Comparison of ENCODE assay signal across 17 mouse cellular contexts in genomic region chr5:115375436-115375835, GRCm38 (mm10). TPM values are rescaled to one million over a fixed set of nuclear protein-coding genes. Genes with fewer than 3 reads are reported as not detected.
DNase-seq lines count a peak whose midpoint lies in the region; ATAC-seq and TF ChIP-seq lines count a peak whose summit lies in the region.
"Had no signal": no experiment of that assay in that cellular context is flagged by ENCODE, and none has a peak within 500 bp of the region (broad histone marks: within the 10 kb centered on the region; RNA-seq: fewer than 3 reads in every experiment).

No protein-coding gene starts in this region.

- no peaks in the 10 kb centered on the region for H3K4me1 ChIP-seq in MEL (ENCODE audit: control insufficient read depth in 1 of 2, insufficient read depth in 2 of 2, low read length in 2 of 2)
- H3K4me1 ChIP-seq: liver, embryonic 15.5 days had no signal

- no peaks in the 10 kb centered on the region for H3K9me3 ChIP-seq in MEL (replicated peaks; ENCODE audit: insufficient read depth, low read length)
- H3K9me3 ChIP-seq: embryonic facial prominence, embryonic 12.5 days; heart, embryonic 13.5 days; hindbrain, embryonic 12.5 days; limb, embryonic 10.5 days; liver, embryonic 15.5 days had no signal

- peak; percentile 47 for TF ChIP-seq CTCF in layer of hippocampus, adult 2 months (conservative IDR thresholded peaks at IDR 0.05)
- TF ChIP-seq CTCF in MEL (IDR thresholded peaks at IDR 0.05 in 2 of 3, conservative IDR thresholded peaks at IDR 0.05 in 1 of 3; ENCODE audit: control insufficient read depth in 1 of 3, insufficient read depth in 1 of 3, low read depth in 2 of 3, low read length in 3 of 3, poor library complexity in 1 of 3, severe bottlenecking in 1 of 3) = peak in 2 of 3 experiments; percentile 44 to 47; a peak in 5 of 6 replicates

- no peaks in the 10 kb centered on the region for H3K79me2 ChIP-seq in MEL (ENCODE audit: control insufficient read depth, insufficient read depth, low read length, poor library complexity)

- H3K27me3 ChIP-seq in MEL (ENCODE audit: control insufficient read depth in 1 of 2, insufficient read depth in 2 of 2, low read length in 2 of 2) = no peaks in the 10 kb centered on the region
- H3K27me3 ChIP-seq: embryonic facial prominence, embryonic 12.5 days; hindbrain, embryonic 12.5 days had no signal

- no peak overlapping the region for H3K27ac ChIP-seq in layer of hippocampus, adult 2 months
- H3K27ac ChIP-seq in MEL (ENCODE audit: control insufficient read depth, low read depth, low read length) = no peak overlapping the region
- H3K27ac ChIP-seq: embryonic facial prominence, embryonic 12.5 days; heart, embryonic 13.5 days; hindbrain, embryonic 12.5 days; limb, embryonic 10.5 days; liver, embryonic 15.5 days had no signal

- no peak overlapping the region for H3K4me3 ChIP-seq in layer of hippocampus, adult 2 months
- no peak overlapping the region for H3K4me3 ChIP-seq in MEL (ENCODE audit: control insufficient read depth in 1 of 2, insufficient read depth in 1 of 2, low read depth in 2 of 2, low read length in 2 of 2)
- H3K4me3 ChIP-seq: embryonic facial prominence, embryonic 12.5 days; heart, embryonic 13.5 days; hindbrain, embryonic 12.5 days; limb, embryonic 10.5 days; liver, embryonic 15.5 days; myocyte had no signal

- no peak for TF ChIP-seq POLR2A in MEL (IDR thresholded peaks at IDR 0.05; ENCODE audit: control insufficient read depth in 1 of 2, insufficient read depth in 1 of 2, low read depth in 1 of 2, low read length in 2 of 2, poor library complexity in 1 of 2)

- TF ChIP-seq RAD21 in MEL (IDR thresholded peaks at IDR 0.05; ENCODE audit: low read depth, low read length) = peak; percentile 22; the same call in 1 of the 2 replicates

- no peak for ATAC-seq in granulocyte monocyte progenitor cell, adult 5-6 weeks (replicated peaks; ENCODE audit: poor library complexity, severe bottlenecking)
- ATAC-seq in CD4-positive, CD25-positive, alpha-beta regulatory T cell, adult 4 months = no peak

- no peak for DNase-seq in layer of hippocampus, adult 2 months (ENCODE audit: low spot score in 2 of 2)
- DNase-seq in layer of hippocampus, postnatal 25 days (ENCODE audit: extremely low spot score in 1 of 2, low spot score in 1 of 2) = no peak
- DNase-seq in thymus, postnatal 4 days = peak; percentile 24
- no peak for DNase-seq in thymus, postnatal 0 days (ENCODE audit: low spot score)
- DNase-seq in MEL (ENCODE audit: low read depth, low spot score) = peak; percentile 57
- DNase-seq: cerebellum, adult 11 months; kidney, adult 8-10 months; retina, postnatal 1 day had no signal

- no peak overlapping the region for H3K9ac ChIP-seq in MEL (ENCODE audit: control insufficient read depth, low read depth, low read length, poor library complexity, severe bottlenecking)
- H3K9ac ChIP-seq: embryonic facial prominence, embryonic 12.5 days; heart, embryonic 13.5 days; hindbrain, embryonic 12.5 days; liver, embryonic 15.5 days had no signal

- no peaks in the 10 kb centered on the region for H3K36me3 ChIP-seq in MEL (ENCODE audit: control insufficient read depth in 1 of 2, insufficient read depth in 2 of 2, low read length in 2 of 2)
- H3K36me3 ChIP-seq: embryonic facial prominence, embryonic 12.5 days; heart, embryonic 13.5 days; hindbrain, embryonic 12.5 days; limb, embryonic 10.5 days; liver, embryonic 15.5 days had no signal

- no peak for TF ChIP-seq EP300 in MEL (IDR thresholded peaks at IDR 0.05; ENCODE audit: low read depth in 1 of 2, low read length in 2 of 2)

TF ChIP-seq in MEL, 35 proteins besides CTCF, POLR2A, EP300 and RAD21:
- TF ChIP-seq MAX (IDR thresholded peaks at IDR 0.05; ENCODE audit: low read length) = no peak
- TF ChIP-seq KAT2A (conservative IDR thresholded peaks at IDR 0.05; ENCODE audit: low read depth, low read length) = no peak
- peak; percentile 39 for TF ChIP-seq SMC3 (IDR thresholded peaks at IDR 0.05; ENCODE audit: low read depth, low read length)
- TF ChIP-seq ZMIZ1 (IDR thresholded peaks at IDR 0.05; ENCODE audit: low read depth, low read length) = no peak
- no peak for TF ChIP-seq ZNF384 (IDR thresholded peaks at IDR 0.05; ENCODE audit: low read depth, low read length)

RNA-seq across cellular contexts. Expression of gene Cox6a1, which starts 26.7 kb away (rescaled TPM):
- 100 to 1,000 TPM; 685 to 700 TPM for total RNA-seq in layer of hippocampus, adult 2 months (2021)
- 100 to 1,000 TPM; 814 to 862 TPM for total RNA-seq in layer of hippocampus, postnatal 25 days (2021)
- polyA plus RNA-seq in thymus, postnatal 0 days (2015; fragmentation: Nextera tagmentation; extraction: Ambion mirVana) = 1,056 and 1,106 TPM in 2 replicates
- 725 and 749 TPM in 2 replicates for total RNA-seq in MEL (2012; rRNA removed)
- 1,000 to 10,000 TPM in 1 of 2 experiments, 100 to 1,000 TPM in 1; 328 to 1,215 TPM for polyA plus RNA-seq in MEL (2012; ENCODE audit: insufficient read depth in 1 of 2, insufficient read length in 2 of 2, low read depth in 1 of 2, low replicate concordance in 2 of 2, missing spikeins in 1 of 2)
- total RNA-seq in granulocyte monocyte progenitor cell, adult 5-6 weeks (2014; fragmentation: Nextera tagmentation) = 446 and 566 TPM in 2 replicates
- 56.7 and 64.4 TPM in 2 replicates for total RNA-seq in granulocyte monocyte progenitor cell, adult 5-6 weeks (2017)
- 100 to 1,000 TPM; 486 to 529 TPM for polyA plus RNA-seq in CD4-positive, CD25-positive, alpha-beta regulatory T cell, adult 4 months (2017; shearing (Covaris generic))

RNA-seq across cellular contexts. Expression of gene Triap1, which starts 34.4 kb away (rescaled TPM):
- total RNA-seq in layer of hippocampus, adult 2 months (2021) = 10 to 100 TPM; 22.3 to 25.4 TPM
- 10 to 100 TPM; 22.9 to 28.6 TPM for total RNA-seq in layer of hippocampus, postnatal 25 days (2021)
- polyA plus RNA-seq in thymus, postnatal 0 days (2015; fragmentation: Nextera tagmentation; extraction: Ambion mirVana) = 64.6 and 65.2 TPM in 2 replicates
- 50.8 and 63.2 TPM in 2 replicates for total RNA-seq in MEL (2012; rRNA removed)
- 10 to 100 TPM in 1 of 2 experiments, not detected in 1; 59.2 TPM for polyA plus RNA-seq in MEL (2012; ENCODE audit: insufficient read depth in 1 of 2, insufficient read length in 2 of 2, low read depth in 1 of 2, low replicate concordance in 2 of 2, missing spikeins in 1 of 2)
- total RNA-seq in granulocyte monocyte progenitor cell, adult 5-6 weeks (2014; fragmentation: Nextera tagmentation) = 33.7 and 37.2 TPM in 2 replicates
- 15.6 and 24.0 TPM in 2 replicates for total RNA-seq in granulocyte monocyte progenitor cell, adult 5-6 weeks (2017)
- polyA plus RNA-seq in CD4-positive, CD25-positive, alpha-beta regulatory T cell, adult 4 months (2017; shearing (Covaris generic)) = 10 to 100 TPM; 50.6 to 54.3 TPM

RNA-seq across cellular contexts. Expression of gene Gatc, which starts 34.5 kb away (rescaled TPM):
- total RNA-seq in layer of hippocampus, adult 2 months (2021) = 10 to 100 TPM; 19.5 to 20.8 TPM
- 10 to 100 TPM; 21.5 to 24.4 TPM for total RNA-seq in layer of hippocampus, postnatal 25 days (2021)
- polyA plus RNA-seq in thymus, postnatal 0 days (2015; fragmentation: Nextera tagmentation; extraction: Ambion mirVana) = 11.6 and 12.5 TPM in 2 replicates
- total RNA-seq in MEL (2012; rRNA removed) = 6.3 and 6.5 TPM in 2 replicates
- polyA plus RNA-seq in MEL (2012; ENCODE audit: insufficient read depth in 1 of 2, insufficient read length in 2 of 2, low read depth in 1 of 2, low replicate concordance in 2 of 2, missing spikeins in 1 of 2) = 10 to 100 TPM in 1 of 2 experiments, not detected in 1; 32.2 TPM
- total RNA-seq in granulocyte monocyte progenitor cell, adult 5-6 weeks (2014; fragmentation: Nextera tagmentation) = 48.0 and 50.2 TPM in 2 replicates
- total RNA-seq in granulocyte monocyte progenitor cell, adult 5-6 weeks (2017) = 12.1 and 15.3 TPM in 2 replicates
- 10 to 100 TPM; 11.8 to 13.6 TPM for polyA plus RNA-seq in CD4-positive, CD25-positive, alpha-beta regulatory T cell, adult 4 months (2017; shearing (Covaris generic))

RNA-seq across cellular contexts. Expression of gene Srsf9, which starts 48.5 kb away (rescaled TPM):
- total RNA-seq in layer of hippocampus, adult 2 months (2021) = 100 to 1,000 TPM in 1 of 2 experiments, 10 to 100 TPM in 1; 91.4 to 102 TPM
- 10 to 100 TPM; 79.8 to 90.6 TPM for total RNA-seq in layer of hippocampus, postnatal 25 days (2021)
- 236 and 257 TPM in 2 replicates for polyA plus RNA-seq in thymus, postnatal 0 days (2015; fragmentation: Nextera tagmentation; extraction: Ambion mirVana)
- total RNA-seq in MEL (2012; rRNA removed) = 80.0 and 98.0 TPM in 2 replicates
- polyA plus RNA-seq in MEL (2012; ENCODE audit: insufficient read depth in 1 of 2, insufficient read length in 2 of 2, low read depth in 1 of 2, low replicate concordance in 2 of 2, missing spikeins in 1 of 2) = 100 to 1,000 TPM in 1 of 2 experiments, not detected in 1; 170 TPM
- total RNA-seq in granulocyte monocyte progenitor cell, adult 5-6 weeks (2014; fragmentation: Nextera tagmentation) = 75.1 and 80.7 TPM in 2 replicates
- total RNA-seq in granulocyte monocyte progenitor cell, adult 5-6 weeks (2017) = 75.0 and 91.4 TPM in 2 replicates
- polyA plus RNA-seq in CD4-positive, CD25-positive, alpha-beta regulatory T cell, adult 4 months (2017; shearing (Covaris generic)) = 10 to 100 TPM; 13.9 to 26.3 TPM

RNA-seq across cellular contexts. Expression of gene Msi1, which starts 54.0 kb away (rescaled TPM):
- total RNA-seq in layer of hippocampus, adult 2 months (2021) = 10 to 100 TPM; 48.6 to 52.4 TPM
- total RNA-seq in layer of hippocampus, postnatal 25 days (2021) = 10 to 100 TPM; 52.5 to 57.1 TPM
- 2.2 TPM in 2 replicates for polyA plus RNA-seq in thymus, postnatal 0 days (2015; fragmentation: Nextera tagmentation; extraction: Ambion mirVana)
- total RNA-seq in MEL (2012; rRNA removed) = 3.1 and 3.5 TPM in 2 replicates
- polyA plus RNA-seq in MEL (2012; ENCODE audit: insufficient read depth in 1 of 2, insufficient read length in 2 of 2, low read depth in 1 of 2, low replicate concordance in 2 of 2, missing spikeins in 1 of 2) = 1 to 10 TPM in 1 of 2 experiments, not detected in 1; 5.7 TPM
- not detected in 2 replicates for total RNA-seq in granulocyte monocyte progenitor cell, adult 5-6 weeks (2014; fragmentation: Nextera tagmentation)
- not detected in 2 replicates for total RNA-seq in granulocyte monocyte progenitor cell, adult 5-6 weeks (2017)
- not detected for polyA plus RNA-seq in CD4-positive, CD25-positive, alpha-beta regulatory T cell, adult 4 months (2017; shearing (Covaris generic))
- total RNA-seq: neutrophil, adult 5-6 weeks had no signal

Comparison
In these comparisons a context has a peak if more than half of its experiments do, and no peak if none do; other contexts are left out.
1. DNase-seq: peak in thymus, postnatal 4 days (single experiment) and MEL (single experiment); none in layer of hippocampus, adult 2 months (0 of 2), layer of hippocampus, postnatal 25 days (0 of 2) and thymus, postnatal 0 days (single experiment).